Mouse (Mus musculus): ENCODE data around the gene Lyzl4.

Gene Lyzl4

GRCm38 (mm10) chr9:121602381-121602780 lies 39.5 kb downstream of the Lyzl4 start:
- in situ Hi-C loops (cut with MboI, MseI), result loop anchor here (10.0 kb wide), 1 partner anchor 358 kb away; no protein-coding TSS in a partner anchor

GRCm38 (mm10) chr9:121600861-121601427 lies 41.0 kb downstream of the Lyzl4 start:
- in situ Hi-C loops (cut with MboI, MseI), result loop anchor here (10.0 kb wide), 1 partner anchor 356 kb away; no protein-coding TSS in a partner anchor

GRCm38 (mm10) chr9:121600201-121600860 lies 41.6 kb downstream of the Lyzl4 start:
- in situ Hi-C loops (cut with MboI, MseI), result loop anchor here (10.0 kb wide), 1 partner anchor 356 kb away; no protein-coding TSS in a partner anchor

- in situ Hi-C loops (cut with MboI, MseI), result loop anchor here (5.0 to 10.0 kb wide), 2 partner anchors 112 to 335 kb away; no protein-coding TSS in a partner anchor
Observed at GRCm38 (mm10) chr9:121599551-121599950, 42.3 kb downstream of the Lyzl4 start.

- in situ Hi-C loops (cut with MboI, MseI), result loop anchor here (5.0 to 10.0 kb wide), 2 partner anchors 111 to 333 kb away; no protein-coding TSS in a partner anchor
Observed at GRCm38 (mm10) chr9:121598106-121598505, 43.8 kb downstream of the Lyzl4 start.

- in situ Hi-C loops (cut with MboI, MseI), result loop anchor here (5.0 to 10.0 kb wide), 2 partner anchors 107 to 330 kb away; no protein-coding TSS in a partner anchor
Observed at GRCm38 (mm10) chr9:121594771-121595170, 47.1 kb downstream of the Lyzl4 start.

GRCm38 (mm10) chr9:121593768-121594167 lies 48.1 kb downstream of the Lyzl4 start:
- in situ Hi-C loops (cut with MboI, MseI), result loop anchor here (10.0 kb wide), 1 partner anchor 329 kb away; no protein-coding TSS in a partner anchor

- in situ Hi-C loops (cut with MboI, MseI), result loop anchor here (10.0 kb wide), 1 partner anchor 328 kb away; no protein-coding TSS in a partner anchor
Observed at GRCm38 (mm10) chr9:121592948-121593550, 48.8 kb downstream of the Lyzl4 start.

- in situ Hi-C loops (cut with MboI, MseI), result no loop called here
Observed at GRCm38 (mm10) chr9:121589533-121589932, 52.4 kb downstream of the Lyzl4 start.

GRCm38 (mm10) chr9:121574380-121574779 lies 67.5 kb downstream of the Lyzl4 start:
- in situ Hi-C loops (cut with MboI, MseI), result no loop called here

- in situ Hi-C loops (cut with MboI, MseI), result no loop called here
Observed at GRCm38 (mm10) chr9:121568451-121568850, 73.4 kb downstream of the Lyzl4 start.

GRCm38 (mm10) chr9:121566387-121566786 lies 75.5 kb downstream of the Lyzl4 start:
- in situ Hi-C loops (cut with MboI, MseI), result no loop called here

GRCm38 (mm10) chr9:121563276-121563675 lies 78.6 kb downstream of the Lyzl4 start:
- in situ Hi-C loops (cut with MboI, MseI), result no loop called here

GRCm38 (mm10) chr9:121560515-121560914 lies 81.4 kb downstream of the Lyzl4 start:
- in situ Hi-C loops (cut with MboI, MseI), result no loop called here

- in situ Hi-C loops (cut with MboI, MseI), result no loop called here
Observed at GRCm38 (mm10) chr9:121558167-121558566, 83.7 kb downstream of the Lyzl4 start.

- in situ Hi-C loops (cut with MboI, MseI), result no loop called here
Observed at GRCm38 (mm10) chr9:121556913-121557312, 85.0 kb downstream of the Lyzl4 start.

GRCm38 (mm10) chr9:121555395-121556000 lies 86.4 kb downstream of the Lyzl4 start:
- in situ Hi-C loops (cut with MboI, MseI), result no loop called here

GRCm38 (mm10) chr9:121553643-121554042 lies 88.3 kb downstream of the Lyzl4 start:
- in situ Hi-C loops (cut with MboI, MseI), result no loop called here

GRCm38 (mm10) chr9:121550327-121550771 lies 91.5 kb downstream of the Lyzl4 start:
- in situ Hi-C loops (cut with MboI, MseI), result no loop called here

GRCm38 (mm10) chr9:121549444-121549843 lies 92.5 kb downstream of the Lyzl4 start:
- in situ Hi-C loops (cut with MboI, MseI), result loop anchor here (25.0 kb wide), 1 partner anchor 1712 kb away; the partner anchor contains the start of gene Scn11a

GRCm38 (mm10) chr9:121549010-121549409 lies 92.9 kb downstream of the Lyzl4 start:
- in situ Hi-C loops (cut with MboI, MseI), result loop anchor here (25.0 kb wide), 1 partner anchor 1712 kb away; the partner anchor contains the start of gene Scn11a

- in situ Hi-C loops (cut with MboI, MseI), result loop anchor here (25.0 kb wide), 1 partner anchor 1710 kb away; the partner anchor contains the start of gene Scn11a
Observed at GRCm38 (mm10) chr9:121547431-121547830, 94.5 kb downstream of the Lyzl4 start.

Data from T-helper 1 cell (primary cell).